ENCODE assay signal across 28 mouse cellular contexts in genomic region chr13:58521331-58522030, GRCm38 (mm10).
DNase-seq lines count a peak whose midpoint lies in the region; ATAC-seq and TF ChIP-seq lines count a peak whose summit lies in the region.
"Had no signal": no experiment of that assay in that cellular context is flagged by ENCODE, and none has a peak within 500 bp of the region (broad histone marks: within the 10 kb centered on the region; RNA-seq: fewer than 3 reads in every experiment).

No protein-coding gene starts in this region.

- H3K4me2 ChIP-seq in CH12.LX (ENCODE audit: insufficient read depth, low read depth, poor library complexity, severe bottlenecking) = peak overlapping the region; percentile 27; the same call in 1 of the 2 replicates
- peak overlapping the region; percentile 51 for H3K4me2 ChIP-seq in liver, postnatal 0 days (ENCODE audit: low read depth, low read length)
- H3K4me2 ChIP-seq: embryonic facial prominence, embryonic 13.5 days; heart, embryonic 11.5 days; kidney, embryonic 15.5 days; limb, embryonic 15.5 days had no signal

- H3K36me3 ChIP-seq in CH12.LX (replicated peaks in 1 of 2; ENCODE audit: control insufficient read depth in 1 of 2, insufficient read depth in 1 of 2, low read length in 1 of 2) = no peaks in the 10 kb centered on the region
- H3K36me3 ChIP-seq in liver, postnatal 0 days (replicated peaks; ENCODE audit: insufficient read depth, low read length) = no peaks in the 10 kb centered on the region
- H3K36me3 ChIP-seq: embryonic facial prominence, embryonic 13.5 days; forebrain, embryonic 10.5 days; kidney, embryonic 15.5 days; limb, embryonic 15.5 days; midbrain, embryonic 10.5 days had no signal

- H3K27ac ChIP-seq in CH12.LX (ENCODE audit: insufficient read depth, low read depth) = no peak overlapping the region
- H3K27ac ChIP-seq in liver, postnatal 0 days (ENCODE audit: low read depth) = peak overlapping the region; percentile 42; the same call in 1 of the 2 replicates
- H3K27ac ChIP-seq: embryonic facial prominence, embryonic 13.5 days; forebrain, embryonic 10.5 days; hindbrain, postnatal 0 days; kidney, embryonic 15.5 days; left cerebral cortex, adult 2 months; limb, embryonic 15.5 days; midbrain, embryonic 10.5 days had no signal

- DNase-seq in CH12.LX (ENCODE audit: extremely low read depth) (no peak), MEL-GATA-1-ER (ENCODE audit: extremely low read depth, low read depth) (peak; percentile 92)
- peak; percentile 19 for DNase-seq in fibroblast of lung, adult 2 months (ENCODE audit: low read depth)
- DNase-seq in liver, postnatal 0 days = no peak
- DNase-seq in urinary bladder, postnatal 10 days (ENCODE audit: low spot score) = no peak
- DNase-seq in neural tube, embryonic 10.5 days (ENCODE audit: extremely low spot score, low spot score) = no peak
- no peak for DNase-seq in left cerebral cortex, postnatal 10 days (ENCODE audit: extremely low spot score in 1 of 2, low spot score in 2 of 2)
- DNase-seq: adrenal gland, postnatal 14 days; cerebellum, adult 2 months; cerebellum, postnatal 25 days; embryo, embryonic 11 days; gastrocnemius, postnatal 10 days; heart, postnatal 14 days; kidney, postnatal 36 days; layer of hippocampus, adult 9-11 months; left cerebral cortex, postnatal 4 days; lung, postnatal 4 days; right cerebral cortex, postnatal 14 days had no signal

- no peak for TF ChIP-seq EP300 in CH12.LX (IDR thresholded peaks at IDR 0.05; ENCODE audit: low read length)
- peak; percentile 86 for TF ChIP-seq EP300 in liver, postnatal 0 days (IDR thresholded peaks at IDR 0.05; ENCODE audit: low read depth)

- H3K4me3 ChIP-seq in CH12.LX (replicated peaks in 1 of 3; ENCODE audit: low read depth in 2 of 3, low read length in 2 of 3, poor library complexity in 1 of 3) = no peak overlapping the region
- no peak overlapping the region for H3K4me3 ChIP-seq in liver, postnatal 0 days (ENCODE audit: low read depth, low read length)
- H3K4me3 ChIP-seq: embryonic facial prominence, embryonic 13.5 days; forebrain, embryonic 10.5 days; kidney, embryonic 15.5 days; left cerebral cortex, adult 2 months; limb, embryonic 15.5 days; midbrain, embryonic 10.5 days had no signal

- TF ChIP-seq POLR2A in CH12.LX (IDR thresholded peaks at IDR 0.05; ENCODE audit: low read depth, low read length) = no peak

- H3K27me3 ChIP-seq in CH12.LX (replicated peaks) = no peaks in the 10 kb centered on the region
- peaks cover 6% of the 10 kb centered on the region; the same call in 1 of the 2 replicates for H3K27me3 ChIP-seq in liver, postnatal 0 days (ENCODE audit: insufficient read depth, low read length)

- WGBS in liver, postnatal 0 days (ENCODE audit: insufficient replicate concordance) = 65% methylated on average over 9 of the region's 9 CpGs

- no peak for TF ChIP-seq RAD21 in CH12.LX (IDR thresholded peaks at IDR 0.05; ENCODE audit: low read depth, low read length)

- TF ChIP-seq CTCF in CH12.LX (conservative IDR thresholded peaks at IDR 0.05 in 1 of 2, IDR thresholded peaks at IDR 0.05 in 1 of 2; ENCODE audit: low read depth in 2 of 2, low read length in 2 of 2) = no peak
- TF ChIP-seq CTCF in liver, postnatal 0 days (IDR thresholded peaks at IDR 0.05; ENCODE audit: low read depth) = no peak

- dilution Hi-C loops in CH12.LX (cut with MboI; ENCODE audit: extremely low pct_ligation_motif_present, extremely low pct_unique_long_range_greater_than_20kb, low sequenced_read_pairs) = no loop called here

- H3K9ac ChIP-seq in CH12.LX (ENCODE audit: insufficient read depth, low read depth) = no peak overlapping the region
- H3K9ac ChIP-seq in liver, postnatal 0 days (replicated peaks) = no peak overlapping the region
- H3K9ac ChIP-seq: embryonic facial prominence, embryonic 13.5 days; kidney, embryonic 15.5 days; limb, embryonic 15.5 days had no signal

- no peaks in the 10 kb centered on the region for H3K79me2 ChIP-seq in CH12.LX (replicated peaks; ENCODE audit: control insufficient read depth, extremely low read depth, insufficient read depth, poor library complexity, severe bottlenecking)

- peak; percentile 37 for ATAC-seq in liver, postnatal 0 days
- ATAC-seq: forebrain, embryonic 16.5 days; intestine, embryonic 16.5 days had no signal

- H3K4me1 ChIP-seq in CH12.LX (ENCODE audit: control insufficient read depth in 1 of 2, insufficient read depth in 2 of 2) = peaks cover 8 to 14% of the 10 kb centered on the region in 2 experiments; a peak in 3 of 4 replicates
- H3K4me1 ChIP-seq in liver, postnatal 0 days (ENCODE audit: insufficient read depth) = peaks cover 19% of the 10 kb centered on the region

- intact Hi-C loops in left cerebral cortex, postnatal 10 days (cut with DNase I) = no loop called here

- no peaks in the 10 kb centered on the region for H3K9me3 ChIP-seq in CH12.LX (replicated peaks; ENCODE audit: low read length)
- no peaks in the 10 kb centered on the region for H3K9me3 ChIP-seq in liver, postnatal 0 days (ENCODE audit: low read length)
- H3K9me3 ChIP-seq: embryonic facial prominence, embryonic 13.5 days; forebrain, embryonic 10.5 days; kidney, embryonic 15.5 days; limb, embryonic 15.5 days; midbrain, embryonic 10.5 days had no signal

- in situ Hi-C loops in CH12.LX (cut with MboI; ENCODE audit: low pct_ligation_motif_present, low pct_unique_long_range_greater_than_20kb, low sequenced_read_pairs) = no loop called here

TF ChIP-seq in CH12.LX, 34 proteins besides CTCF, POLR2A, EP300 and RAD21:
- TF ChIP-seq NELFE (IDR thresholded peaks at IDR 0.05; ENCODE audit: low read depth, low read length) = no peak
- no peak for TF ChIP-seq ZKSCAN1 (IDR thresholded peaks at IDR 0.05; ENCODE audit: borderline replicate concordance, low read depth, low read length)
- no peak for TF ChIP-seq HCFC1 (IDR thresholded peaks at IDR 0.05; ENCODE audit: low read depth, low read length)
- TF ChIP-seq ZMIZ1 (IDR thresholded peaks at IDR 0.05; ENCODE audit: low read depth, low read length) = no peak
- no peak for TF ChIP-seq ZNF384 (IDR thresholded peaks at IDR 0.05; ENCODE audit: low read depth, low read length)
- no peak for TF ChIP-seq RCOR1 (conservative IDR thresholded peaks at IDR 0.05; ENCODE audit: low read depth, low read length)
- no peak for TF ChIP-seq SIN3A (IDR thresholded peaks at IDR 0.05; ENCODE audit: low read length)
- no peak for TF ChIP-seq MEF2A (IDR thresholded peaks at IDR 0.05; ENCODE audit: borderline replicate concordance, low read depth, low read length)
- TF ChIP-seq NRF1 (IDR thresholded peaks at IDR 0.05; ENCODE audit: low read depth, low read length) = no peak
- no peak for TF ChIP-seq USF1 (IDR thresholded peaks at IDR 0.05; ENCODE audit: low read depth, low read length)
- TF ChIP-seq E2F4 (IDR thresholded peaks at IDR 0.05; ENCODE audit: insufficient replicate concordance, low read depth, low read length) = no peak
- TF ChIP-seq MXI1 (IDR thresholded peaks at IDR 0.05; ENCODE audit: low read depth, low read length) = no peak
- TF ChIP-seq JUND (conservative IDR thresholded peaks at IDR 0.05; ENCODE audit: low read depth, low read length) = no peak
- TF ChIP-seq ZC3H11A (IDR thresholded peaks at IDR 0.05; ENCODE audit: low read depth, low read length) = no peak

Comparison
In these comparisons a context has a peak if more than half of its experiments do, and no peak if none do; other contexts are left out.
1. DNase-seq: peak in MEL-GATA-1-ER (single experiment) and fibroblast of lung, adult 2 months (single experiment); none in CH12.LX (single experiment), liver, postnatal 0 days (single experiment), urinary bladder, postnatal 10 days (single experiment), neural tube, embryonic 10.5 days (single experiment) and left cerebral cortex, postnatal 10 days (0 of 2).